Mouse (Mus musculus): ENCODE data around the gene Tmem256. TPM values are rescaled to one million over a fixed set of nuclear protein-coding genes. Genes with fewer than 3 reads are reported as not detected.

Tmem256 gene
- total and polyA plus RNA-seq, 3 experiments, result 185 to 327 (median 206) TPM

GRCm38 (mm10) chr11:69854680-69855079 is 16.4 kb downstream of the Tmem256 start:
- Histone ChIP-seq H3K9me3 (replicated peaks; ENCODE audit: low read length) (no peaks in the 10 kb centered on the region), H3K4me3 (replicated peaks in 1 of 3; ENCODE audit: low read depth in 2 of 3, low read length in 2 of 3, poor library complexity in 1 of 3) (no peak overlapping the region), H3K27ac (ENCODE audit: insufficient read depth, low read depth) (no peak overlapping the region), H3K4me1 (ENCODE audit: control insufficient read depth in 1 of 2, insufficient read depth in 2 of 2) (peaks cover 6 to 16% of the 10 kb centered on the region in 2 experiments), H3K9ac (ENCODE audit: insufficient read depth, low read depth) (no peak overlapping the region), H3K79me2 (replicated peaks; ENCODE audit: control insufficient read depth, extremely low read depth, insufficient read depth, poor library complexity, severe bottlenecking) (no peaks in the 10 kb centered on the region), H3K4me2 (ENCODE audit: insufficient read depth, low read depth, poor library complexity, severe bottlenecking) (no peak overlapping the region), H3K27me3 (replicated peaks) (no peaks in the 10 kb centered on the region), H3K36me3 (replicated peaks in 1 of 2; ENCODE audit: control insufficient read depth in 1 of 2, insufficient read depth in 1 of 2, low read length in 1 of 2) (peaks cover 0 to 28% of the 10 kb centered on the region in 2 experiments)
- DNase-seq (ENCODE audit: extremely low read depth), result no peak
- in situ Hi-C loops (cut with MboI; ENCODE audit: low pct_ligation_motif_present, low pct_unique_long_range_greater_than_20kb, low sequenced_read_pairs), result no loop called here
- no peak for TF ChIP-seq POLR2AphosphoS2 (IDR thresholded peaks at IDR 0.05; ENCODE audit: low read depth, low read length)
- TF ChIP-seq MAFK (IDR thresholded peaks at IDR 0.05; ENCODE audit: insufficient replicate concordance, low read length), result no peak
- TF ChIP-seq JUND (conservative IDR thresholded peaks at IDR 0.05; ENCODE audit: low read depth, low read length), result no peak
- TF ChIP-seq SIN3A (IDR thresholded peaks at IDR 0.05; ENCODE audit: low read length), result no peak
- no peak for TF ChIP-seq CHD2 (IDR thresholded peaks at IDR 0.05; ENCODE audit: low read length)
- no peak for TF ChIP-seq MXI1 (IDR thresholded peaks at IDR 0.05; ENCODE audit: low read depth, low read length)
- no peak for TF ChIP-seq TCF12 (IDR thresholded peaks at IDR 0.05; ENCODE audit: low read depth, low read length)
- no peak for TF ChIP-seq ZNF384 (IDR thresholded peaks at IDR 0.05; ENCODE audit: low read depth, low read length)
- no peak for TF ChIP-seq RAD21 (IDR thresholded peaks at IDR 0.05; ENCODE audit: low read depth, low read length)
- TF ChIP-seq CHD1 (IDR thresholded peaks at IDR 0.05; ENCODE audit: low read depth, low read length), result no peak
- no peak for TF ChIP-seq ZKSCAN1 (IDR thresholded peaks at IDR 0.05; ENCODE audit: borderline replicate concordance, low read depth, low read length)
- no peak for TF ChIP-seq GABPA (IDR thresholded peaks at IDR 0.05; ENCODE audit: insufficient replicate concordance, low read depth, low read length)
- no peak for TF ChIP-seq BHLHE40 (IDR thresholded peaks at IDR 0.05; ENCODE audit: low read depth, low read length)
- no peak for TF ChIP-seq SMC3 (IDR thresholded peaks at IDR 0.05; ENCODE audit: low read depth, low read length)
- no peak for TF ChIP-seq ETS1 (conservative IDR thresholded peaks at IDR 0.05; ENCODE audit: low read depth, low read length)
- TF ChIP-seq ZMIZ1 (IDR thresholded peaks at IDR 0.05; ENCODE audit: low read depth, low read length), result no peak
- dilution Hi-C loops (cut with MboI; ENCODE audit: extremely low pct_ligation_motif_present, extremely low pct_unique_long_range_greater_than_20kb, low sequenced_read_pairs), result no loop called here

GRCm38 (mm10) chr11:69855347-69855746 is 17.0 kb downstream of the Tmem256 start:
- TF ChIP-seq RAD21 (IDR thresholded peaks at IDR 0.05; ENCODE audit: low read depth, low read length) (peak; percentile 54), CTCF (conservative IDR thresholded peaks at IDR 0.05 in 1 of 2, IDR thresholded peaks at IDR 0.05 in 1 of 2; ENCODE audit: low read depth in 2 of 2, low read length in 2 of 2) (peak in 1 of 2 experiments; percentile 85; a peak in 2 of 4 replicates), SMC3 (IDR thresholded peaks at IDR 0.05; ENCODE audit: low read depth, low read length) (peak; percentile 79), POLR2A (IDR thresholded peaks at IDR 0.05; ENCODE audit: low read depth, low read length) (no peak)
- dilution Hi-C loops (cut with MboI; ENCODE audit: extremely low pct_ligation_motif_present, extremely low pct_unique_long_range_greater_than_20kb, low sequenced_read_pairs) (no loop called here), in situ Hi-C loops (cut with MboI; ENCODE audit: low pct_ligation_motif_present, low pct_unique_long_range_greater_than_20kb, low sequenced_read_pairs) (no loop called here)
- Histone ChIP-seq H3K4me1 (ENCODE audit: control insufficient read depth in 1 of 2, insufficient read depth in 2 of 2) (peaks cover 6 to 16% of the 10 kb centered on the region in 2 experiments), H3K9me3 (replicated peaks; ENCODE audit: low read length) (no peaks in the 10 kb centered on the region), H3K27me3 (replicated peaks) (peaks cover 2% of the 10 kb centered on the region), H3K79me2 (replicated peaks; ENCODE audit: control insufficient read depth, extremely low read depth, insufficient read depth, poor library complexity, severe bottlenecking) (no peaks in the 10 kb centered on the region), H3K4me2 (ENCODE audit: insufficient read depth, low read depth, poor library complexity, severe bottlenecking) (peak overlapping the region; percentile 19), H3K4me3 (replicated peaks in 1 of 3; ENCODE audit: low read depth in 2 of 3, low read length in 2 of 3, poor library complexity in 1 of 3) (no peak overlapping the region), H3K27ac (ENCODE audit: insufficient read depth, low read depth) (no peak overlapping the region), H3K36me3 (replicated peaks in 1 of 2; ENCODE audit: control insufficient read depth in 1 of 2, insufficient read depth in 1 of 2, low read length in 1 of 2) (peaks cover 0 to 21% of the 10 kb centered on the region in 2 experiments), H3K9ac (ENCODE audit: insufficient read depth, low read depth) (no peak overlapping the region)
- peak; percentile 48 for DNase-seq (ENCODE audit: extremely low read depth)

All from CH12.LX (cell line).